Mouse (Mus musculus) liver, embryonic 14.5 days (tissue): ENCODE measurements around the gene Nr5a2.

Experiments
- CTCF ChIP-seq: IDR thresholded peaks from 2 replicates; pipeline ENCODE4 v1.5.1; 2016; ENCODE audit warnings: antibody characterized with exemption, low read depth, control low read depth
- EP300 ChIP-seq: IDR thresholded peaks from 2 replicates; pipeline ENCODE4 v1.6.1; 2016; ENCODE audit warnings: antibody characterized with exemption, low read depth

DNA sequence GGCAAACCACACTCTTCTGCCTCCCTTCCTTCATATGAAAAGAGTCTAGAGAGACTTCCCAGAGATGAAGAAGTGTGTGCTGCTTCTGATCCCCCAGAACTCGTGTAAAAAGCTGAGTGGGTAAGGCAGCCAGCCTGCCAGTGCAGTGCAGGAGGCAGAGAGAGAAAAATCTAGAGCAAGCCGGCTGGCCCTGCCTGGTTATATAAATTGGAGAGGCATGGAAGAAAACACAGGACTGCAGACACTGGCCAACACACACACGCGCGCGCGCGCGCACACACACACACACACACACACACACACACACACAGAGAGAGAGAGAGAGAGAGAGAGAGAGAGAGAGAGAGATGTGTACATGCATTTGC, 24.3 kb downstream of the Nr5a2 start:
- TF ChIP-seq CTCF (no peak), EP300 (no peak)
